Comparison of ENCODE assay signal across 26 mouse cellular contexts in genomic region chr6:104605214-104605613, GRCm38 (mm10).
DNase-seq lines count a peak whose midpoint lies in the region; ATAC-seq and TF ChIP-seq lines count a peak whose summit lies in the region.
"Had no signal": no experiment of that assay in that cellular context is flagged by ENCODE, and none has a peak within 500 bp of the region (broad histone marks: within the 10 kb centered on the region; RNA-seq: fewer than 3 reads in every experiment).

No protein-coding gene starts in this region.

- no peak overlapping the region for H3K4me2 ChIP-seq in forebrain, embryonic 13.5 days
- H3K4me2 ChIP-seq in forebrain, postnatal 0 days (ENCODE audit: low read depth): no peak overlapping the region
- no peak overlapping the region for H3K4me2 ChIP-seq in lung, embryonic 14.5 days
- no peak overlapping the region for H3K4me2 ChIP-seq in lung, postnatal 0 days (replicated peaks; ENCODE audit: low read depth, low read length)
- H3K4me2 ChIP-seq: embryonic facial prominence, embryonic 13.5 days; heart, embryonic 11.5 days; hindbrain, embryonic 14.5 days had no signal

- TF ChIP-seq CTCF in forebrain, postnatal 0 days (IDR thresholded peaks at IDR 0.05; ENCODE audit: low read depth): no peak
- no peak for TF ChIP-seq CTCF in lung, embryonic 14.5 days (IDR thresholded peaks at IDR 0.05; ENCODE audit: low read depth)
- no peak for TF ChIP-seq CTCF in lung, postnatal 0 days (IDR thresholded peaks at IDR 0.05)
- TF ChIP-seq CTCF in brain, embryonic 14.5 days (IDR thresholded peaks at IDR 0.05; ENCODE audit: borderline replicate concordance, extremely low read depth, insufficient read depth, insufficient read length): no peak

- no peaks in the 10 kb centered on the region for H3K36me3 ChIP-seq in forebrain, embryonic 13.5 days (ENCODE audit: poor library complexity, severe bottlenecking)
- no peaks in the 10 kb centered on the region for H3K36me3 ChIP-seq in forebrain, postnatal 0 days (ENCODE audit: insufficient read depth)
- no peaks in the 10 kb centered on the region for H3K36me3 ChIP-seq in lung, embryonic 14.5 days (ENCODE audit: insufficient read depth)
- no peaks in the 10 kb centered on the region for H3K36me3 ChIP-seq in lung, postnatal 0 days (ENCODE audit: insufficient read depth, low read length)
- H3K36me3 ChIP-seq: embryonic facial prominence, embryonic 13.5 days; forebrain, embryonic 10.5 days; G1E; hindbrain, embryonic 10.5 days had no signal

- DNase-seq in forebrain, postnatal 0 days: no peak
- DNase-seq in lung, embryonic 14.5 days: peak; percentile 69
- DNase-seq in lung, adult 18-20 months: no peak
- peak; percentile 28 for DNase-seq in lung, postnatal 0 days (ENCODE audit: low spot score)
- no peak for DNase-seq in lung, postnatal 25 days (ENCODE audit: low spot score)
- peak; percentile 59 for DNase-seq in brain, embryonic 14.5 days (ENCODE audit: low read depth)
- DNase-seq: adrenal gland, postnatal 10 days; adrenal gland, postnatal 36 days; B cell, adult 2 months; cerebellum, adult 11 months; cerebellum, adult 2 months; cerebellum, adult 9-11 months; cerebellum, postnatal 25 days; gastrocnemius, adult 2 months; gastrocnemius, postnatal 14 days; heart, adult 11 months had no signal

- H3K4me1 ChIP-seq in forebrain, embryonic 13.5 days: peaks cover 10% of the 10 kb centered on the region
- no peaks in the 10 kb centered on the region for H3K4me1 ChIP-seq in forebrain, postnatal 0 days (ENCODE audit: insufficient read depth)
- H3K4me1 ChIP-seq in lung, embryonic 14.5 days (ENCODE audit: insufficient read depth): no peaks in the 10 kb centered on the region
- no peaks in the 10 kb centered on the region for H3K4me1 ChIP-seq in lung, postnatal 0 days (ENCODE audit: insufficient read depth, low read depth, low read length)
- H3K4me1 ChIP-seq: embryonic facial prominence, embryonic 13.5 days; hindbrain, embryonic 10.5 days had no signal

- TF ChIP-seq POLR2A in brain, embryonic 14.5 days (IDR thresholded peaks at IDR 0.05; ENCODE audit: borderline replicate concordance, extremely low read depth, insufficient read depth, insufficient read length, poor library complexity, severe bottlenecking): no peak

- 0 out of 2 replicates have a peak, but pooled peaks have one; percentile 39 for ATAC-seq in forebrain, embryonic 13.5 days
- no peak for ATAC-seq in forebrain, postnatal 0 days
- peak; percentile 84 for ATAC-seq in lung, embryonic 14.5 days (ENCODE audit: insufficient read depth)
- ATAC-seq in lung, postnatal 0 days: peak; percentile 60
- ATAC-seq: forebrain, embryonic 16.5 days; Patski had no signal

- no peaks in the 10 kb centered on the region for H3K9me3 ChIP-seq in forebrain, embryonic 13.5 days (replicated peaks)
- H3K9me3 ChIP-seq in forebrain, postnatal 0 days (ENCODE audit: low read length): no peaks in the 10 kb centered on the region
- H3K9me3 ChIP-seq in lung, embryonic 14.5 days (ENCODE audit: low read depth, low read length): no peaks in the 10 kb centered on the region
- H3K9me3 ChIP-seq in lung, postnatal 0 days (ENCODE audit: low read length): no peaks in the 10 kb centered on the region
- H3K9me3 ChIP-seq: embryonic facial prominence, embryonic 13.5 days; forebrain, embryonic 10.5 days; G1E; hindbrain, embryonic 10.5 days had no signal

- no peak for TF ChIP-seq EP300 in lung, postnatal 0 days (IDR thresholded peaks at IDR 0.05)

- H3K27ac ChIP-seq in forebrain, embryonic 13.5 days: no peak overlapping the region
- H3K27ac ChIP-seq in forebrain, postnatal 0 days (ENCODE audit: low read depth, low read length): no peak overlapping the region
- no peak overlapping the region for H3K27ac ChIP-seq in lung, embryonic 14.5 days (ENCODE audit: low read depth)
- no peak overlapping the region for H3K27ac ChIP-seq in lung, postnatal 0 days (ENCODE audit: low read length)
- H3K27ac ChIP-seq: embryonic facial prominence, embryonic 13.5 days; forebrain, embryonic 10.5 days; gastrocnemius, adult 2 months; hindbrain, embryonic 10.5 days; hindbrain, embryonic 14.5 days had no signal

- WGBS in forebrain, embryonic 13.5 days: 28% methylated on average over 3 of the region's 3 CpGs
- 28% methylated on average over 3 of the region's 3 CpGs for WGBS in forebrain, postnatal 0 days
- 33% methylated on average over 3 of the region's 3 CpGs for WGBS in lung, embryonic 14.5 days
- WGBS in lung, postnatal 0 days: 34% methylated on average over 3 of the region's 3 CpGs

- no peaks in the 10 kb centered on the region for H3K27me3 ChIP-seq in forebrain, embryonic 13.5 days
- no peaks in the 10 kb centered on the region for H3K27me3 ChIP-seq in forebrain, postnatal 0 days (ENCODE audit: insufficient read depth, low read length)
- no peaks in the 10 kb centered on the region for H3K27me3 ChIP-seq in lung, embryonic 14.5 days (ENCODE audit: insufficient read depth, low read length)
- H3K27me3 ChIP-seq in lung, postnatal 0 days (replicated peaks; ENCODE audit: insufficient read depth, low read length): no peaks in the 10 kb centered on the region
- H3K27me3 ChIP-seq: CH12.LX; embryonic facial prominence, embryonic 13.5 days; Patski had no signal

- no peak overlapping the region for H3K4me3 ChIP-seq in forebrain, embryonic 13.5 days
- no peak overlapping the region for H3K4me3 ChIP-seq in forebrain, postnatal 0 days (ENCODE audit: low read depth, low read length)
- no peak overlapping the region for H3K4me3 ChIP-seq in lung, embryonic 14.5 days (ENCODE audit: low read depth, low read length)
- H3K4me3 ChIP-seq in lung, postnatal 0 days (ENCODE audit: low read depth, low read length): no peak overlapping the region
- H3K4me3 ChIP-seq: embryonic facial prominence, embryonic 13.5 days; forebrain, embryonic 10.5 days; gastrocnemius, adult 2 months; hindbrain, embryonic 10.5 days had no signal

- no peak overlapping the region for H3K9ac ChIP-seq in forebrain, embryonic 13.5 days
- H3K9ac ChIP-seq in forebrain, postnatal 0 days: no peak overlapping the region
- H3K9ac ChIP-seq in lung, embryonic 14.5 days: no peak overlapping the region
- H3K9ac ChIP-seq in lung, postnatal 0 days (replicated peaks; ENCODE audit: low read depth): no peak overlapping the region
- H3K9ac ChIP-seq: embryonic facial prominence, embryonic 13.5 days; hindbrain, embryonic 14.5 days had no signal

Comparison
In these comparisons a context has a peak if more than half of its experiments do, and no peak if none do; other contexts are left out.
1. DNase-seq: peak in lung, embryonic 14.5 days (single experiment), lung, postnatal 0 days (single experiment) and brain, embryonic 14.5 days (single experiment); none in forebrain, postnatal 0 days (single experiment), lung, adult 18-20 months (0 of 2) and lung, postnatal 25 days (single experiment).